Mouse (Mus musculus) lung, embryonic 15.5 days (tissue): ENCODE data around the gene Fam198b. TPM values are rescaled to one million over a fixed set of nuclear protein-coding genes. Genes with fewer than 3 reads are reported as not detected.

Experiments used
- ATAC-seq: fragments of 200-750 bp; cut with Nextera tagmentation; 2 replicates; pipeline ENCODE4 v1.8.0; 2017; ENCODE audit warnings: moderate number of reproducible peaks, borderline replicate concordance; ENCODE audit not compliant: low FRiP score, low TSS enrichment; ENCODE audit errors: extremely low read depth
- H3K27ac ChIP-seq: fragments of 300-500 bp; sonication (generic); 2 replicates; pipeline ENCODE4 v1.5.1; 2015; ENCODE audit warnings: moderate library complexity, mild to moderate bottlenecking, inconsistent platforms
- H3K27me3 ChIP-seq: fragments of 300-500 bp; sonication (generic); 2 replicates; pipeline ENCODE4 v1.6.1; 2015; ENCODE audit warnings: inconsistent platforms
- H3K36me3 ChIP-seq: fragments of 300-500 bp; sonication (generic); 2 replicates; pipeline ENCODE4 v1.6.1; 2015; ENCODE audit warnings: inconsistent platforms
- H3K4me1 ChIP-seq: fragments of 300-500 bp; sonication (generic); 2 replicates; pipeline ENCODE4 v1.6.1; 2015; ENCODE audit warnings: inconsistent platforms
- H3K4me2 ChIP-seq: fragments of 300-500 bp; sonication (generic); 2 replicates; pipeline ENCODE4 v1.6.1; 2015; ENCODE audit warnings: inconsistent platforms, mild to moderate bottlenecking, moderate library complexity
- H3K4me3 ChIP-seq: fragments of 300-500 bp; sonication (generic); 2 replicates; pipeline ENCODE4 v1.5.1; 2015; ENCODE audit warnings: mild to moderate bottlenecking, inconsistent platforms
- H3K9ac ChIP-seq: fragments of 300-500 bp; sonication (generic); 2 replicates; pipeline ENCODE4 v1.6.1; 2015; ENCODE audit warnings: inconsistent platforms
- H3K9me3 ChIP-seq: fragments of 300-500 bp; sonication (generic); 2 replicates; pipeline ENCODE4 v1.6.1; 2016; ENCODE audit warnings: inconsistent platforms
- WGBS: fragments of 180-500 bp; shearing (Covaris S2); methylation state at CpG from one replicate; pipeline ENCODE4 v1.1.7; 2015; 5-methylcytosine and 5-hydroxymethylcytosine counted together
- polyA plus RNA-seq: library from polyadenylated mRNA; unstranded; fragments of >200 nt; fragmentation: Nextera tagmentation; extraction: Ambion mirVana; gene quantifications from 2 replicates; pipeline ENCODE4 v1.2.1, GENCODE M21; 2015

The Fam198b gene
- polyA plus RNA-seq, 1 experiment from 2014 or later = 27.1 TPM

DNA sequence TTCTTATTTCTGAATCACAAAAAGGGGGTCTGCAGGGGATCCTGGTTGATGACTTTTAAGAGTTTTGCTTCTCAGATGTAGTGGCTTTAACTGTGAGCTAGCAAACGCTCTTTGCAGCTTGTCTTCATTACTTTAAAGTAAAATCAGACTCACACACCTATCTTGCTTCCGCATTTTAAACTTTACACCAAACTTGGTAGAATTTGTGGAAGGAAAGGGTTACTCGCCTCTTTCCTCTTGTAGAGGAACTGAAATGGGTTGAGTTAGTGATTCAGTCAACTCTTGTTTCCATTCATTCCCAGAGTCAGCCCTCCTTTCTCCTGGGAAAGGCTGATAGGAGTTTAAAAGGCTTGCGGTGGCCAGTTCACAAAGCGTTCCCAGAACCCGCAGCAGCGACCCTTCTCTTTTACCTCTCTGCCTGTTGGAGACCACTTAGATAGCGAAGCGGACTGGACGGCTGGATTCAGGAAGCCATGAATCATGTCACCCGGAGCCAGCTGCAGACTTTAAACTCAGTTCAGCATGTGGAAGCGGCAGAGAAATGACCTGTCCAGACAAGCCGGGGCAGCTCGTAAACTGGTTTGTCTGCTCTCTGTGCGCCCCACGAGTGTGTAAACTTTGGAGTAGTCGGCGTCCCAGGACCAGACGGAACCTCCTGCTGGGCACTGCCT, 1.5 kb downstream of the Fam198b start:
- H3K4me1 ChIP-seq = peaks cover 33% of the 10 kb centered on the region
- ATAC-seq = peak; percentile 70
- peak overlapping the region; percentile 16 for H3K9ac ChIP-seq
- peak overlapping the region; percentile 55 for H3K4me2 ChIP-seq
- WGBS = 3% methylated on average over 19 of the region's 19 CpGs
- no peaks in the 10 kb centered on the region for H3K36me3 ChIP-seq
- no peaks in the 10 kb centered on the region for H3K9me3 ChIP-seq
- H3K27me3 ChIP-seq = no peaks in the 10 kb centered on the region
- H3K27ac ChIP-seq = peak overlapping the region; percentile 86
- peak overlapping the region; percentile 39 for H3K4me3 ChIP-seq

DNA sequence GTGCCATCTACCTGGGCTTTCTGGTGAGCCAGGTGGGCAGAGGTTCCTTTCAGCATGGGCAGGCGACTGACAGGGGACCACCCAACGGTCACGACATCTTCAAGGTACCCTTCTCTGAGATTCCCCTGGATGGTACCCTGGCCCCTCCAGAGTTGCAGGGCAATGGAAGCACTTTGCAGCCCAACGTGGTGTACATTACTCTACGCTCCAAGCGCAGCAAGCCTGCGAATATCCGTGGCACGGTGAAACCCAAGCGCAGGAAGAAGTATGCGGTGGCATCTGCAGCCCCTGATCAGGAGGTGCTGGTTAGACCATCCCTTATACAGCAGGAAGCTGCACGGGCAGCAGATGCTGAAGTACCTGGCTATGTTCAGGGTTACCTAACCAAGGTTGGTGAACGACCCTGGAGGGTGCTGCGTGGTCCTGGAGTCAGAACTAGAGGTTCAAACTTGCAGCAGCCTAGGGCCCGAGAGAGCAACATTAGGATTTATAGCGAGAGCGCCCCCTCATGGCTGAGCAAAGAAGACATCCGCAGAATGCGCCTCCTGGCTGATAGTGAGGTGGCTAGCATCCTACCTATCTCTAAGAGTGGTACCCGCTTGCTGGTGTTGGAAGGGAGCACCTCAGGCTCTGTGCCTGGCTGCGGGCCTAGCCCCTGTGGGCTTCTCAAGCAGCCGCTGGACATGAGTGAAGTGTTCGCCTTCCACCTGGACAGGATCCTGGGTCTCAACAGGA, 2.2 kb downstream of the Fam198b start:
- ATAC-seq = peak; percentile 53; the same call in 1 of the 2 replicates
- H3K9ac ChIP-seq = peak overlapping the region; percentile 16
- H3K36me3 ChIP-seq = no peaks in the 10 kb centered on the region
- WGBS = 62% methylated on average over 23 of the region's 23 CpGs
- H3K4me2 ChIP-seq = peak overlapping the region; percentile 55
- peaks cover 33% of the 10 kb centered on the region for H3K4me1 ChIP-seq
- H3K9me3 ChIP-seq = no peaks in the 10 kb centered on the region
- H3K4me3 ChIP-seq = peak overlapping the region; percentile 39
- peak overlapping the region; percentile 86 for H3K27ac ChIP-seq
- no peaks in the 10 kb centered on the region for H3K27me3 ChIP-seq

DNA sequence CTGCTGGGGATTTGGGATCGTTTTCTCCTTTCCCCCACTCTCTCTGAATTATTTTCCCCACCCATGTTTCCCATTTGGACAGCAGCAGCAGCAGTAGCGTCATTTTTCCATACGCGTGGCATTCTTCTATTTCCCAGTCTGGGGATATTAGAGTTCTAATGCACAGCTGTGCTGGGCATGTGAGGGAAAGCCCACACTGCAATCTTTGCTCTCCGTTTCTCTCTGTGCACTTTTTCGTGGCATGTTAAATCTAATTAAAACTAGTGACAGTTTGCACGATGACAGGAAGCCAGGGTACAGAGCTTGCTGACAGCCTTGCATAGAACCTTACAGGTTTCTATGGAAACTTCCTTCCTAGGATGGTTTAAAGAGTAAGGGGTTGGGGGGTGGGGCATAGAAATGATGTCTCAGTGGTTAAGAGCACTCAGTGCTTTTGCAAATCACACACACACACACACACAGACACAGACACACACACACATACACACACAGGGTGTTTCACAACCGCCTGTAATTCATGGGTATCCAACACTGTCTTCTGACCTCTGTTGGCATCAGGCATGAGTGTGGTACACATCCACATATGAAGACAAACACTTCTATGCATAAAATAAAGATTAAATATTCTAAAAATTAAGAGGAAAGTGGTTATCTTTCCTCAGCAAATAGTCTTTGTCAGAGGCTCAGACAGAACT, 3.0 kb downstream of the Fam198b start:
- Histone ChIP-seq H3K9me3 (no peaks in the 10 kb centered on the region), H3K27ac (0 out of 2 replicates have a peak overlapping the region, but pooled peaks have one; percentile 4), H3K27me3 (no peaks in the 10 kb centered on the region), H3K4me3 (peak overlapping the region; percentile 39), H3K4me1 (peaks cover 28% of the 10 kb centered on the region), H3K4me2 (peak overlapping the region; percentile 55), H3K36me3 (no peaks in the 10 kb centered on the region), H3K9ac (peak overlapping the region; percentile 10; the same call in 1 of the 2 replicates)
- WGBS = 34% methylated on average over 8 of the region's 8 CpGs
- ATAC-seq = no peak

DNA sequence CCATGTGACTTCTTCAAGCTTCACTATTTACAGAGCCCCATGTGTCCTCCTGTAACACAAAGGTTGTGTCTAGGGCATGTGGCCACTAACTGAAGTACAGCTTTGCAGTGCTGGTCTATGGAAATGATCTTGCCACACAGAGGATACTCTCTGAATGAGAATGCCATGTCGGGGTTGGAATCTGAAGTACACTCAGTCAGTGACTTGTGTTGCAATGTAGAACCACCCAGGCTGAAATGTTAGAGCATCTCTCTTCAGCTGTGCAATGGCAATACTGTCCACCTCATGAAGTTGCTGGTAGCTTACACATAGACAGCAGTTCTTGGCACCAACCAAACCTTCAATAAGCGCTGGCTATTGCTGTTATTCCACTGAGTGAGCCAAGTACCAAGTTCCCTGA, 3.6 kb downstream of the Fam198b start:
- Histone ChIP-seq H3K9me3 (no peaks in the 10 kb centered on the region), H3K4me2 (peak overlapping the region; percentile 55), H3K27ac (0 out of 2 replicates have a peak overlapping the region, but pooled peaks have one; percentile 4), H3K36me3 (no peaks in the 10 kb centered on the region), H3K27me3 (no peaks in the 10 kb centered on the region), H3K4me3 (peak overlapping the region; percentile 39), H3K4me1 (peaks cover 28% of the 10 kb centered on the region), H3K9ac (0 out of 2 replicates have a peak overlapping the region, but pooled peaks have one; percentile 10)
- no peak for ATAC-seq
- WGBS = 58% methylated on average over 2 of the region's 2 CpGs

DNA sequence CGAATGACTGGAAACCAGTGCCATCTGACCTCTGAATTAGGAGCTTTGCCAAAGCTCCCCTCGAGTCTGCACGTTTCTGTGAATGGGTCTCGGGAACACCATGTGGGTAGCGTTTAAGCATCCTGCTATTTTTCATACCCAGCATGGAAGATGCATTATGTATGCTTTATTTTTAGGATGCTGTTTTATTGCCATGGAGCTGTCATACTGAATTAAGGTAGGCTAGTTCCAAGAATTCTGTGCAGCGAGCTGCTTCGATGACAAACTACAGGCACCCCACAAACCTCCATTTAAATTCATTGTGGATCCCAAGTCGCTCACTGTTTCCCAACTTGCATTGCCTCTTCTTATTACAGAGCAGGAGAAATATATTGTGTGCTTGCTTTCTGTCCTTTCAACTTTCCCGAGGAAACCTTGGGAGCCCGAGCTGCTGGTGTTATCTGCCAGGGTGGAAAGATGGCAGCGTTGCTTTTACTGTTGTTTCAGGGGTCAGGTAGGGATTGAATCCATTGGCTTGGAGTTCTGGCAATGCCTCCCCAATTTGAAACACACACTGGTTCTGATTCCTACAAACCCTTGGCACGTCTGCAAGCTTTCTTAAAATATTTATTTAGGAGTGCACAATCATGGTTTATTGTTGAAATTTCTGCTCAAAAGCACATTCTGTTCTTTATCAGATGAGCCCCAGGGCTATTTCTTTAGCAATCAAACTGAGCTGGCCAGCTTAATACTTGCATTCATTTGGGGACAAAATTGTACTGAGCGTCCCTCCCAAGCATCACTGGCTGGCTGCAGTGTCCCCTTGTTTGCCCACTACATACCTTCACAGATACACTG, 13.4 kb downstream of the Fam198b start:
- H3K36me3 ChIP-seq = no peaks in the 10 kb centered on the region
- no peak overlapping the region for H3K27ac ChIP-seq
- H3K4me2 ChIP-seq = no peak overlapping the region
- ATAC-seq = no peak
- H3K9me3 ChIP-seq = no peaks in the 10 kb centered on the region
- no peaks in the 10 kb centered on the region for H3K4me1 ChIP-seq
- no peaks in the 10 kb centered on the region for H3K27me3 ChIP-seq
- WGBS = 66% methylated on average over 13 of the region's 13 CpGs
- no peak overlapping the region for H3K9ac ChIP-seq
- no peak overlapping the region for H3K4me3 ChIP-seq

DNA sequence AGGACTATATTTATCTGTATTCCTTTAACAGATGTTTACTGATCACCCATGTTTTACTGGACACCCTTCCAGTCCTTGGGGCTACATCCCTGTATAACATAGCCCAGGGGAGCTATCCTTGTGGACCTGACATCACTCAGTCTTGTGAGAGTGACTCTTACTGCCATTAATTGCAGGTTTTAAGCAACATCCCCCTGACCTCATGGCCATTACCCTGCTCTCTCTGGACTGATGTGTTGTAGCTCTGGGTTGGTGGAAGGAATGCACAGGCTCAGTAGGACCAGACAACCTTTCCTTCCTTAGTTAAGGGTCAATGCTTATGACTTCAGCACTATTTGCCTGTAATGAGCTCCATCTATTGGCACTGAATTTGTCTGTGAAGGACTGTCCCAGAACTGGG, 14.2 kb downstream of the Fam198b start:
- Histone ChIP-seq H3K9me3 (no peaks in the 10 kb centered on the region), H3K27me3 (no peaks in the 10 kb centered on the region), H3K4me1 (peaks cover 5% of the 10 kb centered on the region), H3K27ac (no peak overlapping the region), H3K4me2 (no peak overlapping the region), H3K36me3 (no peaks in the 10 kb centered on the region), H3K9ac (no peak overlapping the region), H3K4me3 (no peak overlapping the region)
- no peak for ATAC-seq

DNA sequence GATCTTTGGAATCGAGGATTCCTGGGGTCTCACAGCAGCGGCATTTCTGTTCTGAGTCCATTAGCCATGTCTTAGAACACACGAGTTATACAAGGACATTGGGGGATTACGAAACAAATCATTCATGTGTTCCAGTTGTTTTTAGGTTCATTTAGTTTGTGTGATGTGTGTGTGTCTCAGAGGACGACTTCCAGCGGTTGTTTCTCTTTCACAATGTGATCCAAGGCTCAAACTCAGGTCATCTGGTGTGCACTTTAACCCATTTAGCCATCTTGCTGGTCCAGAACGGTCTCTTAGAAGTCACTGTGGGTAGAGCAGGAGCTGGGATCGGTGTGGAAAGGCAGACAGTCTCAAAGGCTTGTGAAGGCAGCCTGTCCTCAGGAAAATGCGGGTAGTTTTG, 15.6 kb downstream of the Fam198b start:
- Histone ChIP-seq H3K36me3 (no peaks in the 10 kb centered on the region), H3K27ac (no peak overlapping the region), H3K9ac (no peak overlapping the region), H3K4me3 (no peak overlapping the region), H3K27me3 (no peaks in the 10 kb centered on the region), H3K4me1 (peaks cover 12% of the 10 kb centered on the region), H3K9me3 (no peaks in the 10 kb centered on the region), H3K4me2 (no peak overlapping the region)
- WGBS = 81% methylated on average over 9 of the region's 9 CpGs
- ATAC-seq = no peak

DNA sequence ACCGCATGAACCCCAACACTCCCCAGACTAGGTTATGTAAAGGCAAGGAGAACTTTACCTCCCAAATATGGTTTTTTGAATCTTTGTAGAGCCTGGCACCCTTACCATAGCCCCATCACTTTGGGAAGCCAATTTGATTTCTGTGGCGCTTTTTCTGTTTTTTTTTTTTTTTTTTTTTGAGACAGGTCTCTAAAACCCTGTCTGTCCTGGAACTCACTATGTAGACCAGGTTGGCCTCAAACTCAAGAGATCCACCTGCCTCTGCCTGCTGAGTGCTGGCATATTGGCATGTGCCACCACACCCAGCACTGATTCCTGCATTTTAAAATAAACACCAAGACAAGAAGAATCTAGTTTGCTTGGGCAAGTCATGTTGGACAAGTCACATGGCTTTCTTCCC, 16.2 kb downstream of the Fam198b start:
- 89% methylated on average over 2 of the region's 2 CpGs for WGBS
- no peak for ATAC-seq

DNA sequence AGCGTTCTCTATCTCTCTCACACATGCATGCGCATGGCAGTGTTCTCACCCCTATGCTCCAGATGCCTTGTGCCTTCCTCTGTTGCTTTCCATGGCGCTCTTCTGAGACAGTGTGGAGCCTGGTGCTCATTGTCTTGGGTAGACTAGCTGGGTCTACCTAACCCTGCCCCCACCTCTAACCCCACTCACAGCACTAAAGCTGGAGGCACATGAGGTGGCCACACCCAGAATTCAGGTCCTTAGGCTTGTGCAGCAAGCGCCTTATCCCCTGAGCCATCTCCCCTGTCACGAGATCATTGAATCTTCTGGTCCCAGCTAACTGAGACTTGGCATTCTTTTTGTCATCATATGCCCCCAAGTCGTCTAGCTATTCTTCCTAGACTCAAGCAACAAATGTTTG, 17.0 kb downstream of the Fam198b start:
- H3K4me2 ChIP-seq = no peak overlapping the region

More for the DNA sequence above, 16.2 kb downstream of the Fam198b start:
- Histone ChIP-seq H3K27ac (no peak overlapping the region), H3K4me1 (peaks cover 12% of the 10 kb centered on the region), H3K27me3 (no peaks in the 10 kb centered on the region), H3K9ac (no peak overlapping the region), H3K4me2 (no peak overlapping the region), H3K4me3 (no peak overlapping the region), H3K36me3 (no peaks in the 10 kb centered on the region), H3K9me3 (no peaks in the 10 kb centered on the region)

DNA sequence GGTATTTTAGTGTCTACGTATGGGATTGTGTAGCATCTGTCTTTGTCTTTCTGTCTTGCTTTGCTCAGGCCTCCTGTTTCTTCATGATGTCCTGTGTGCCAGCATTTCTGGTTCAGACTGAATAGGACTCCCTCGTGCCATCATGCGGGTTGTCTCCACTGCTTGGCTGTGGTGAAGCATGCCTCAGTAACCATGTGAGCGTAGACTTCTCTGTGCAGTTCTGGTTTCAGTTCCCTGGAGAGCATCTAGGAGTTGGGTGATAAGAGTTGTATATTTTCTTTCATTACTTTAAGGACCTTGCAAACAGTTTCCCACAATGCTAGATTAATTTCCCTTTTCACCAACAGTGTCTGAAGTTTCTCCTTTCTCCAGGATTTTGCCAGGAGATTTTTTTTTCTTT, 17.4 kb downstream of the Fam198b start:
- WGBS = 93% methylated on average over 4 of the region's 4 CpGs

More for the DNA sequence above, 17.0 kb downstream of the Fam198b start:
- no peaks in the 10 kb centered on the region for H3K9me3 ChIP-seq
- H3K9ac ChIP-seq = no peak overlapping the region
- no peak for ATAC-seq
- no peaks in the 10 kb centered on the region for H3K27me3 ChIP-seq
- H3K4me3 ChIP-seq = no peak overlapping the region
- no peaks in the 10 kb centered on the region for H3K36me3 ChIP-seq
- peaks cover 19% of the 10 kb centered on the region for H3K4me1 ChIP-seq
- 88% methylated on average over 6 of the region's 6 CpGs for WGBS
- H3K27ac ChIP-seq = no peak overlapping the region

DNA sequence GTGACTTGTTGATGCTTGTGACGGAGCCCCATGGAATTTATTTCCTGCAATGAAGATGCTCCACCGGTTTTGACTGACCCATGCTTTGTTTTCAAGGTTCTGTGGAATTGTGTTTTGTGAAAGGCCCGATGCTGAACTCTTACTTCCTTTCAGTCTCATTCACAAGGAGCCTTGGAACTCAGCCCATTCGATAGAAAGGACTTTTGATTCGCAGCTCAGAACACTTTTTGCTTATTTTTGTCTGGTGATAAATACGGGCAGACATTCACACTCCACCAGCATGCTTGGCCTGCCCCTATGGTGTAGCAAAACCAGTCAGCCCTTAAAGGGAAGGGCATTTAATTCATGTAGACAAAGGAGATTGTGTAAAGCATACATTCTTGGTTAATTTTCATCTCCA, 19.5 kb downstream of the Fam198b start:
- Histone ChIP-seq H3K27me3 (no peaks in the 10 kb centered on the region), H3K4me2 (no peak overlapping the region), H3K4me1 (peaks cover 34% of the 10 kb centered on the region), H3K36me3 (no peaks in the 10 kb centered on the region), H3K4me3 (no peak overlapping the region), H3K9me3 (no peaks in the 10 kb centered on the region), H3K27ac (peak overlapping the region; percentile 17; the same call in 1 of the 2 replicates), H3K9ac (no peak overlapping the region)
- 27% methylated on average over 6 of the region's 6 CpGs for WGBS
- no peak for ATAC-seq

More for the DNA sequence above, 17.4 kb downstream of the Fam198b start:
- no peaks in the 10 kb centered on the region for H3K27me3 ChIP-seq
- no peak overlapping the region for H3K4me3 ChIP-seq
- no peak for ATAC-seq
- no peak overlapping the region for H3K27ac ChIP-seq
- no peaks in the 10 kb centered on the region for H3K36me3 ChIP-seq
- no peak overlapping the region for H3K4me2 ChIP-seq
- no peaks in the 10 kb centered on the region for H3K9me3 ChIP-seq
- no peak overlapping the region for H3K9ac ChIP-seq
- peaks cover 22% of the 10 kb centered on the region for H3K4me1 ChIP-seq
